Mouse (Mus musculus) heart, postnatal 0 days (tissue): Measurements from ENCODE around the gene Nudcd2. TPM values are rescaled to one million over a fixed set of nuclear protein-coding genes. Genes with fewer than 3 reads are reported as not detected.

Experiments used
- ATAC-seq: fragments of 200-750 bp; cut with Nextera tagmentation; 2 replicates; pipeline ENCODE4 v1.8.0; 2017; ENCODE audit warnings: low read depth, moderate number of reproducible peaks, moderate library complexity; ENCODE audit not compliant: insufficient read depth
- DNase-seq: peaks from one replicate; pipeline ENCODE4 v3.0.0-alpha.2; 2016; ENCODE audit warnings: low spot score
- H3K27ac ChIP-seq: fragments of 300-500 bp; sonication (generic); 2 replicates; pipeline ENCODE4 v1.5.1; 2014; ENCODE audit warnings: low read depth, mild to moderate bottlenecking
- H3K27me3 ChIP-seq: fragments of 300-500 bp; sonication (generic); 2 replicates; pipeline ENCODE4 v1.6.1; 2014; ENCODE audit warnings: low read length, mixed read lengths; ENCODE audit not compliant: control insufficient read depth, insufficient read depth
- H3K36me3 ChIP-seq: fragments of 300-500 bp; sonication (generic); replicated peaks from 2 replicates; pipeline ENCODE4 v1.6.1; 2014; ENCODE audit warnings: low read length, mixed read lengths; ENCODE audit not compliant: control insufficient read depth, insufficient read depth
- H3K4me1 ChIP-seq: fragments of 300-500 bp; sonication (generic); 2 replicates; pipeline ENCODE4 v1.6.1; 2014; ENCODE audit warnings: antibody characterized with exemption; ENCODE audit not compliant: control insufficient read depth, insufficient read depth
- H3K4me2 ChIP-seq: fragments of 300-500 bp; sonication (generic); 2 replicates; pipeline ENCODE4 v1.6.1; 2014; ENCODE audit warnings: low read depth, mild to moderate bottlenecking, low read length, moderate library complexity
- H3K4me3 ChIP-seq: fragments of 300-500 bp; sonication (generic); 2 replicates; pipeline ENCODE4 v1.5.1; 2014; ENCODE audit warnings: low read depth, low read length
- H3K9ac ChIP-seq: fragments of 300-500 bp; sonication (generic); replicated peaks from 2 replicates; pipeline ENCODE4 v1.6.1; 2014; ENCODE audit warnings: low read depth, low read length, mixed read lengths
- H3K9me3 ChIP-seq: fragments of 300-500 bp; sonication (generic); replicated peaks from 2 replicates; pipeline ENCODE4 v1.6.1; 2016; ENCODE audit warnings: low read length; ENCODE audit not compliant: control insufficient read depth
- CTCF ChIP-seq: IDR thresholded peaks from 2 replicates; pipeline ENCODE4 v1.5.1; 2016; ENCODE audit warnings: antibody characterized with exemption, control low read depth, low read depth
- EP300 ChIP-seq: IDR thresholded peaks from 2 replicates; pipeline ENCODE4 v1.6.1; 2016; ENCODE audit warnings: antibody characterized with exemption, low read depth
- WGBS: fragments of 180-500 bp; shearing (Covaris S2); extraction: QIAGEN DNeasy Blood & Tissue Kit; methylation state at CpG from one replicate; pipeline ENCODE4 v1.1.7; 2014; 5-methylcytosine and 5-hydroxymethylcytosine counted together
- polyA plus RNA-seq: library from polyadenylated mRNA; unstranded; fragments of >200 nt; fragmentation: Nextera tagmentation; extraction: Ambion mirVana; gene quantifications from 2 replicates; pipeline ENCODE4 v1.2.1, GENCODE M21; 2015
- total RNA-seq: library from RNA; depleted of rRNA; stranded (reverse); fragments of >200 nt; gene quantifications from 2 replicates; pipeline ENCODE4 v1.2.3, GENCODE M21; 2014; ENCODE audit warnings: low replicate concordance; rRNA removed

Gene Nudcd2
- 28.3 and 55.1 TPM in 2 replicates for total RNA-seq
- 68.9 and 72.4 TPM in 2 replicates for polyA plus RNA-seq

DNA sequence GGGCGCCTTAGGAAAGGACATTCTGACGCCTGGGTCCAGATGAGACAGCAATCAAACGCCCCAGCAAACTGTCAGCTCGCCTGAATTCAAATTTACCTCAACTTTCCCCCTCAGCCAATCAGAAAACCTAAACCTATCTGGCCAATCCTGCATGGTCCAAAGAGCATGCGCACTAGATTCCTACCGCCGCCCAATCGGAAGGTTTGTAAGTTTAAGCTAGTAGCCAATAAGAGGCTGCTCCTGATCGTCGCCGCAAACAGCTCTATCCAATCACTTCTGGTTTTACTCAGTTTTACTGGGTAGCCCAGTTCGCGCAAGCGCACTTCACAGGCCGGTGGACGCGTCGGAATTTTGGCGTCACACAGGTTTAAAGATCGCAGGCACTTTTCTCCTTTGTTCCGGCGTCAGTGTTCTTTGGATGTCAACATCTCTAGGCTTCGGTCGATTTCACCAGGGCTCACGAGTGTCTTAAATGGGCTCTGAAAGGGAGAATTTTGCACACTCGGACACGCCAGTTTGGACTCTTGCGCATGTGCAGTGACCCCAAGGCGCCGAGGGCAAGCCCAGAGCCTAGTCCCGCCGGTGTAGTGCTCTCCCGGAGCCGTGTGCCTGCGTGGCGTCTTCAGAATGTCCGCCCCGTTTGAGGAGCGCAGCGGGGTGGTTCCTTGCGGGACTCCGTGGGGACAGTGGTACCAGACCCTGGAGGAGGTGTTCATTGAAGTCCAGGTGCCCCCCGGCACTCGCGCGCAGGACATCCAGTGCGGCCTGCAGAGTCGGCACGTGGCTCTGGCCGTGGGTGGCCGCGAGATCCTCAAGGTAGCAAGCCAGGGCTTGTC, at the start of gene Nudcd2, which contains the start of gene Hmmr:
TSS of gene Nudcd2 (plus strand) at position 329 of the 836 bp plus-strand sequence.
TSS of gene Hmmr (minus strand) at position 84 of the 836 bp plus-strand sequence.
- ATAC-seq (peak; percentile 100), DNase-seq (peak; percentile 99)
- H3K4me3 ChIP-seq = peak within 1 kb of the TSS; percentile 83
- H3K9ac ChIP-seq = peak within 1 kb of the TSS; percentile 85
- peak within 1 kb of the TSS; percentile 91 for H3K4me2 ChIP-seq
- H3K9me3 ChIP-seq = no peaks in the 10 kb centered on the region
- H3K27me3 ChIP-seq = no peaks in the 10 kb centered on the region
- H3K4me1 ChIP-seq = peaks cover 20% of the 10 kb centered on the region
- peaks cover 29% of the 10 kb centered on the region for H3K36me3 ChIP-seq
- under 1% methylated on average over 52 of the region's 52 CpGs for WGBS
- no peak; the same call in 1 of the 2 replicates for TF ChIP-seq EP300
- no peak for TF ChIP-seq CTCF
- H3K27ac ChIP-seq = peak within 1 kb of the TSS; percentile 81

DNA sequence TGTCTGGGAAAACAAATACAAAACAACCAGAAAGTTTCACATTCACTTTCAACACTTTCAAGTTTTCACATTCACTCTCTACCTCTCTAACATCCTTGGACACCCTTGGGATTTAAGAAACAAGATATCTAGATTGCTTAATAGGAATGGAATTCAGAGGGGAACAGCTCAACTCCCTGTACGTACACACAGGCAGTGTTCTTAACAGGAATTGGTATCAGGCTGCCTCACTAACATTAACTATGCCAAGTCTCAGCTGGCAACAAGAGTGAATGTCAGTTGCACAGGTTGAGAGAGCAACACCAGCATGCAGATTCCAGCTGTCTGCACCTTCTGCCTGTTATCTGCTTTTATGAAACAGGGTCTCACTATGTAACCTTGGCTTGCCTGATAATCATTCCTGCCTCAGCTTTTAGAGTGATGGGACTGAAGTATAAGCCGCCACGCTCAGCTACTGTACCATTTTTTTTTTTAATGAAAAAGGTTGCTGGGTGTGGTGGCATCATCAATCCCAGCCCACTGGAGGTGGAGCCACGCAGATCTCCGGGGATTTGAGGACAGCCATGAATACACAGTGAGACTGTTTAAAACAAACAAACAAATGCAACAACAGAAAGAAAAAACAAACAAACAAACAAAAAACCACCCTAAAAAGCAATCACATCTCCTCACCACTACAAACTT, 42.9 kb upstream of the Nudcd2 start:
- no peak for TF ChIP-seq CTCF
- peak; percentile 63; the same call in 1 of the 2 replicates for TF ChIP-seq EP300
- peak overlapping the region; percentile 95 for H3K27ac ChIP-seq
- ATAC-seq (peak; percentile 34), DNase-seq (peak; percentile 82)
- peak overlapping the region; percentile 82 for H3K4me3 ChIP-seq
- peaks cover 22% of the 10 kb centered on the region for H3K4me1 ChIP-seq
- WGBS = 25% methylated on average over 5 of the region's 5 CpGs
- no peak overlapping the region for H3K9ac ChIP-seq
- H3K27me3 ChIP-seq = no peaks in the 10 kb centered on the region
- H3K9me3 ChIP-seq = no peaks in the 10 kb centered on the region
- H3K36me3 ChIP-seq = peaks cover 22% of the 10 kb centered on the region
- H3K4me2 ChIP-seq = peak overlapping the region; percentile 90

DNA sequence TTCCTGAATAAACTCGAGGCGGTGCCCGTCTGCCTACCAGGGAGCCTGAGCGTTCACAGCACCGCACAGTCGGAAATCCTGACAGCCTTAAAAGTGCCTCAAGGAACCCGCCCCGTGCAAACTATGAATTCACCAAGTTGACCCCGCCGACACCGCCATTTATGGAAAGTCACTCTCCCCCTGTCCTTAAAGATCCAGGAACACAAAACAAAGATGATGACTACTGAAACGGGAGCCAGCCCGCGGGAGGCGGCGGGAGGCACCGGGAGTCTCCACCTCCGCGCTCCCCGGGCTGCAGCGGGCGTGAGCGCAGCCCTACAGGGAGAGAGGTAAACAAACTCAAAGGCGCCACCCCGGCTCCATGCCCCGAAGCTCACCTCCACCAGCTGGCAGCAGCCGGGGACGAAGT, 41.4 kb upstream of the Nudcd2 start:
- TF ChIP-seq CTCF = no peak
- 0 out of 2 replicates have a peak, but pooled peaks have one; percentile 36 for TF ChIP-seq EP300

DNA sequence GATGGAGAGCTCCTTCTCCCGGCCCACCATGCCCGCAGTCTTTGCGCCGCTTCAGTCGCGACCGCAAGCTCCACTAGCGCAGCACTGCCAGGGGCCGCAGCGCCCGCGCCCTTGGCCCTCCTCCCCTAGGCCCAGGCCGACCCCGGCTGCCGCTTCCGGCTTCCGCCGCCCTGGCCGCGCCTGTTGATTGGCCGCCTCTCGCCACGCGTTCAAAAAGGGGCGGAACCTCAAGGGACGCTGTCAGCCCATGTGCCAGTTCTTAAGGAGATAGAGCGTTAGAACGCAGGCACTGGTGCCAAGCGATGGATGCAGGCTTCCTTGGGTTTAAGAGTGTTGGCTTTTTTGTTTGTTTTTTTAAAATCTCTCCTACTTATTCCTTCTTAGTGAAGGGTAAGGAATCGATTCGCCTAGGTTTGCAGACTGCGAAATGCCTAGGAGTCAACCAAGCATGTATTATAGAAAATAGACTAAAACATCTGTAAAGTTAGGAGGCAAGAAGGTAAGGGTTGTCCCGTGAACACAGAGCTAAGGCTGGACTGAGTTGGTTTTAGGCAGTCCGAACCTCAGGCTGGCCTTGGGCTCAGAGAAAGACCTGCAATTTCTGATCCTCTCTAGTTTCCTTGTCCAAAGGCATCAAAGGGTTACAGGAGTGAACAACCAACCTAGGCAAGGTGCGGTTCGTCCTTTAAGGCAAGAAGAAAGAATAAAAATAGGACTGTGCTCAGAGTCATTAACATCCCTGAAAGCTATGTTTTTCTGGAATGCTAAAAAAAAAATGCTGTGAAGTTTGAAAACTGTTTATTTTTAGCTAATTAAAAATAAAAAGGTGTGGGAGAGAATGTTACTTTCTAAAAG, 40.7 kb upstream of the Nudcd2 start:
- no peak; the same call in 1 of the 2 replicates for TF ChIP-seq EP300
- ATAC-seq (peak; percentile 93), DNase-seq (peak; percentile 95)
- 1% methylated on average over 36 of the region's 36 CpGs for WGBS
- Histone ChIP-seq H3K4me2 (peak overlapping the region; percentile 90), H3K9me3 (no peaks in the 10 kb centered on the region), H3K4me1 (peaks cover 22% of the 10 kb centered on the region), H3K4me3 (peak overlapping the region; percentile 82), H3K27ac (peak overlapping the region; percentile 95), H3K36me3 (0 out of 2 replicates have a peak, but pooled peaks cover under 1% of the 10 kb centered on the region), H3K9ac (peak overlapping the region; percentile 81), H3K27me3 (no peaks in the 10 kb centered on the region)

More for the DNA sequence above, 41.4 kb upstream of the Nudcd2 start:
- 0% methylated on average over 26 of the region's 28 CpGs for WGBS
- Histone ChIP-seq H3K4me3 (peak overlapping the region; percentile 82), H3K9me3 (no peaks in the 10 kb centered on the region), H3K4me1 (peaks cover 22% of the 10 kb centered on the region), H3K27me3 (no peaks in the 10 kb centered on the region), H3K36me3 (peaks cover 6% of the 10 kb centered on the region), H3K27ac (peak overlapping the region; percentile 95), H3K9ac (peak overlapping the region; percentile 81), H3K4me2 (peak overlapping the region; percentile 90)
- ATAC-seq (peak; percentile 36), DNase-seq (peak; percentile 34)

DNA sequence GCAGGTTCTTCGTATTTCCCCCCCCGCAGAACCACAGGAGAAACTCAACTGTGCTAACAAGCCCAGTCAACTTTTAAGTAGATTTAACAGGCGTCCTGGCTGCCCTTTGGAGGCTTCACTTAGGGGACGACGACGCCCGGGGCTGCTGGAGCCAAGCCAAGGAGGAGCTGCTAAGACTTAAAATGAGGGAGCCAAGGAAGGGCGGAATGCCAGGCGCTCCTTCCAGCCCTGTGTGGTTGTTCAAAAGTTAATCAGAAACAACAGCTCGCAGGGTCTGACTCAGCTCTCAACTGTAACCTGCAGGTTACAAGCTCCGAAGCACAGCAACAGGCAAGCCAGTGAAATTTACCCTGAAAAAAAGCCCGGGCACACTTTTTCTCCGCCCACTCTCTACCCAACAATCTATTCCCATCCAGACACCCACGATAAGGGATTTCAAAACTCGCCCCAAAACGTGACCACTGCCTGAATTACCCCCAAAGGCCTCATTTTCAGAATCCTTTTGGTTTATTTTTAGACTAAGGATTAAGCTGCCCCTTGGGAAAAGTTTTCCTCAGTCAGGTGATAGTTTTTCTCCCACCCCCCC, 40.0 kb upstream of the Nudcd2 start:
- no peaks in the 10 kb centered on the region for H3K27me3 ChIP-seq
- peak; percentile 51 for DNase-seq
- under 1% methylated on average over 16 of the region's 16 CpGs for WGBS
- no peak for TF ChIP-seq CTCF
- TF ChIP-seq EP300 = no peak
- H3K27ac ChIP-seq = peak overlapping the region; percentile 95
- no peaks in the 10 kb centered on the region for H3K36me3 ChIP-seq
- H3K9ac ChIP-seq = peak overlapping the region; percentile 81
- ATAC-seq = no peak
- peak overlapping the region; percentile 82 for H3K4me3 ChIP-seq
- H3K4me2 ChIP-seq = peak overlapping the region; percentile 90
- H3K9me3 ChIP-seq = no peaks in the 10 kb centered on the region
- peaks cover 22% of the 10 kb centered on the region for H3K4me1 ChIP-seq
